Mouse (Mus musculus) E14TG2a.4 (cell line): Measurements from ENCODE around the gene Kl.

Experiments used
- H3K27me3 ChIP-seq: 2 replicates; pipeline ENCODE4 v1.6.1; 2014; ENCODE audit warnings: low read length, control low read depth; ENCODE audit not compliant: insufficient read depth
- H3K36me3 ChIP-seq: 2 replicates; pipeline ENCODE4 v1.6.1; 2014; ENCODE audit warnings: low read length, control low read depth; ENCODE audit not compliant: insufficient read depth
- H3K4me1 ChIP-seq: replicated peaks from 2 replicates; pipeline ENCODE4 v1.6.1; 2014; ENCODE audit warnings: low read depth, low read length, control low read depth
- H3K4me3 ChIP-seq: replicated peaks from 2 replicates; pipeline ENCODE4 v1.5.1; 2014; ENCODE audit warnings: mild to moderate bottlenecking, low read length
- H3K9me3 ChIP-seq: 2 replicates; pipeline ENCODE4 v1.6.1; 2014; ENCODE audit warnings: low read length, control low read depth
- CTCF ChIP-seq: conservative IDR thresholded peaks from 2 replicates; pipeline ENCODE4 v1.5.1; 2014; ENCODE audit warnings: low read length
- NANOG ChIP-seq: IDR thresholded peaks from 2 replicates; pipeline ENCODE4 v1.6.1; 2014; ENCODE audit warnings: borderline replicate concordance, low read length, mixed read lengths
- POU5F1 ChIP-seq: IDR thresholded peaks from 2 replicates; pipeline ENCODE4 v1.6.1; 2014; ENCODE audit warnings: low read length, borderline replicate concordance

Kl gene

GRCm38 (mm10) chr5:151018450-151018849 is 66.0 kb downstream of the Kl start:
- Histone ChIP-seq H3K4me3 (no peak overlapping the region), H3K9me3 (peaks cover 21% of the 10 kb centered on the region), H3K36me3 (no peaks in the 10 kb centered on the region), H3K4me1 (peaks cover 34% of the 10 kb centered on the region), H3K27me3 (no peaks in the 10 kb centered on the region)
- no peak for TF ChIP-seq POU5F1
- no peak for TF ChIP-seq NANOG

GRCm38 (mm10) chr5:151018959-151019358 is 66.6 kb downstream of the Kl start:
- Histone ChIP-seq H3K9me3 (peaks cover 21% of the 10 kb centered on the region), H3K4me1 (peaks cover 39% of the 10 kb centered on the region), H3K4me3 (no peak overlapping the region), H3K27me3 (no peaks in the 10 kb centered on the region), H3K36me3 (no peaks in the 10 kb centered on the region)
- TF ChIP-seq NANOG (no peak), CTCF (no peak), POU5F1 (no peak)

GRCm38 (mm10) chr5:151020031-151020820 is 67.8 kb downstream of the Kl start:
- no peak for TF ChIP-seq CTCF
- no peak for TF ChIP-seq NANOG
- no peak for TF ChIP-seq POU5F1
- Histone ChIP-seq H3K27me3 (no peaks in the 10 kb centered on the region), H3K36me3 (no peaks in the 10 kb centered on the region), H3K9me3 (peaks cover 9% of the 10 kb centered on the region), H3K4me3 (no peak overlapping the region; the same call in 1 of the 2 replicates), H3K4me1 (peaks cover 50% of the 10 kb centered on the region)

- Histone ChIP-seq H3K36me3 (no peaks in the 10 kb centered on the region), H3K4me3 (no peak overlapping the region; the same call in 1 of the 2 replicates), H3K9me3 (peaks cover 8% of the 10 kb centered on the region; the same call in 1 of the 2 replicates), H3K4me1 (peaks cover 56% of the 10 kb centered on the region), H3K27me3 (no peaks in the 10 kb centered on the region)
- TF ChIP-seq CTCF (no peak), NANOG (no peak), POU5F1 (no peak)
These were observed 68.4 kb downstream of the Kl start for GRCm38 (mm10) chr5:151020831-151021230.

GRCm38 (mm10) chr5:151022026-151022425 is 69.6 kb downstream of the Kl start:
- no peaks in the 10 kb centered on the region for H3K36me3 ChIP-seq
- peaks cover 68% of the 10 kb centered on the region for H3K4me1 ChIP-seq
- H3K4me3 ChIP-seq: no peak overlapping the region
- peaks cover 8% of the 10 kb centered on the region; the same call in 1 of the 2 replicates for H3K9me3 ChIP-seq
- TF ChIP-seq POU5F1 (no peak), NANOG (no peak), CTCF (no peak)
- no peaks in the 10 kb centered on the region for H3K27me3 ChIP-seq

- H3K9me3 ChIP-seq: peaks cover 8% of the 10 kb centered on the region; the same call in 1 of the 2 replicates
- H3K36me3 ChIP-seq: no peaks in the 10 kb centered on the region
- TF ChIP-seq CTCF (no peak), POU5F1 (no peak), NANOG (no peak)
- no peaks in the 10 kb centered on the region for H3K27me3 ChIP-seq
- no peak overlapping the region for H3K4me3 ChIP-seq
- H3K4me1 ChIP-seq: peaks cover 77% of the 10 kb centered on the region
These were observed 70.5 kb downstream of the Kl start for GRCm38 (mm10) chr5:151022939-151023338.

GRCm38 (mm10) chr5:151023461-151023860 is 71.1 kb downstream of the Kl start:
- H3K4me1 ChIP-seq: peaks cover 80% of the 10 kb centered on the region
- H3K4me3 ChIP-seq: no peak overlapping the region
- no peaks in the 10 kb centered on the region for H3K36me3 ChIP-seq
- H3K9me3 ChIP-seq: peaks cover 8% of the 10 kb centered on the region; the same call in 1 of the 2 replicates
- no peaks in the 10 kb centered on the region for H3K27me3 ChIP-seq
- no peak for TF ChIP-seq CTCF
- TF ChIP-seq NANOG: no peak
- TF ChIP-seq POU5F1: no peak

GRCm38 (mm10) chr5:151024483-151024882 is 72.1 kb downstream of the Kl start:
- no peaks in the 10 kb centered on the region for H3K36me3 ChIP-seq
- no peak for TF ChIP-seq CTCF
- TF ChIP-seq POU5F1: no peak
- TF ChIP-seq NANOG: no peak
- no peak overlapping the region for H3K4me3 ChIP-seq
- H3K9me3 ChIP-seq: peaks cover 8% of the 10 kb centered on the region; the same call in 1 of the 2 replicates
- peaks cover 84% of the 10 kb centered on the region for H3K4me1 ChIP-seq
- H3K27me3 ChIP-seq: no peaks in the 10 kb centered on the region

GRCm38 (mm10) chr5:151026069-151026468 is 73.7 kb downstream of the Kl start:
- TF ChIP-seq POU5F1 (no peak), NANOG (no peak), CTCF (no peak)
- H3K27me3 ChIP-seq: no peaks in the 10 kb centered on the region
- no peaks in the 10 kb centered on the region for H3K9me3 ChIP-seq
- H3K4me1 ChIP-seq: peaks cover 74% of the 10 kb centered on the region
- no peak overlapping the region for H3K4me3 ChIP-seq
- H3K36me3 ChIP-seq: no peaks in the 10 kb centered on the region
